16 mouse cellular contexts compared by ENCODE assay signal in the genomic region with DNA sequence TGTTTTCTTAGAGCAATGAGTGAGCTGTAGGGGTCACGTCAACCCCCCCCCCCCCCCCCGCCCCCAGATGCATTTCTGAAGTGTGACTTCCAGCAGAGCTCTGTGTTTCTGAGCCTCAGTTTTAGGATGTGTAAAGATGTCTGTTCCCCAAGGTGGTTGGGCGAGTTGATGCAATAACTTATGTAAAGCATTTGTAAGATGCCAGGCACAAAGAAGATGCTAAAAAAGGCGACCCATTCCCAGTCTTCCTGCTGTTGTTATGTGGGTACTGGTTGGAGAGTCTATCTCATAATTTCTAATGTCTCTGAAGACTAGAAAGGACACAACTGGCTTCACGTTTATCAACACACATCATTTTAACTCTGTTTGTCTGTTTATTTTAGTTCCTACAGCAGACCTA.
"Had no signal": no experiment of that assay in that cellular context is flagged by ENCODE, and none has a peak within 500 bp of the region (broad histone marks: within the 10 kb centered on the region; RNA-seq: fewer than 3 reads in every experiment).

No protein-coding gene starts in this region.

- H3K27ac ChIP-seq: liver, embryonic 15.5 days; lung, embryonic 15.5 days; macrophage; midbrain, embryonic 13.5 days; midbrain, embryonic 15.5 days; neural tube, embryonic 12.5 days; stomach, embryonic 15.5 days; stomach, postnatal 0 days had no signal

- ATAC-seq: liver, postnatal 0 days; lung, postnatal 0 days; midbrain, embryonic 15.5 days had no signal

- H3K4me3 ChIP-seq: liver, embryonic 15.5 days; lung, embryonic 15.5 days; megakaryocyte, embryonic 14.5 days; midbrain, embryonic 13.5 days; midbrain, embryonic 15.5 days; neural tube, embryonic 12.5 days; stomach, embryonic 15.5 days had no signal

- DNase-seq: liver, postnatal 0 days; lung, adult 2 months; lung, postnatal 36 days; thymus, adult 18-20 months; thymus, postnatal 25 days; thymus, postnatal 4 days had no signal
